Mouse (Mus musculus) hindbrain, embryonic 11.5 days (tissue): Measurements from ENCODE around the gene Clec16a. TPM values are rescaled to one million over a fixed set of nuclear protein-coding genes. Genes with fewer than 3 reads are reported as not detected.

ENCODE experiments used
- ATAC-seq: fragments of 200-750 bp; cut with Nextera tagmentation; 2 replicates; pipeline ENCODE4 v1.8.0; 2017; ENCODE audit warnings: mild to moderate bottlenecking, moderate TSS enrichment, moderate library complexity; ENCODE audit not compliant: low FRiP score
- DNase-seq: peaks from one replicate; pipeline ENCODE4 v3.0.0-alpha.2; 2015; ENCODE audit warnings: low spot score
- H3K27ac ChIP-seq: fragments of 300-500 bp; sonication (generic); 2 replicates; pipeline ENCODE4 v1.5.1; 2014; ENCODE audit warnings: mild to moderate bottlenecking, low read depth, low read length
- H3K27me3 ChIP-seq: fragments of 300-500 bp; sonication (generic); 2 replicates; pipeline ENCODE4 v1.6.1; 2014; ENCODE audit warnings: mild to moderate bottlenecking, low read length, moderate library complexity, mixed read lengths; ENCODE audit not compliant: control insufficient read depth, insufficient read depth
- H3K36me3 ChIP-seq: fragments of 300-500 bp; sonication (generic); 2 replicates; pipeline ENCODE4 v1.6.1; 2014; ENCODE audit warnings: mild to moderate bottlenecking, low read length, moderate library complexity, mixed read lengths; ENCODE audit not compliant: control insufficient read depth, insufficient read depth
- H3K4me1 ChIP-seq: fragments of 300-500 bp; sonication (generic); replicated peaks from 2 replicates; pipeline ENCODE4 v1.6.1; 2014; ENCODE audit warnings: low read length, mixed read lengths; ENCODE audit not compliant: control insufficient read depth, insufficient read depth
- H3K4me2 ChIP-seq: fragments of 300-500 bp; sonication (generic); replicated peaks from 2 replicates; pipeline ENCODE4 v1.6.1; 2014; ENCODE audit warnings: mild to moderate bottlenecking, low read depth, low read length
- H3K4me3 ChIP-seq: fragments of 300-500 bp; sonication (generic); 2 replicates; pipeline ENCODE4 v1.5.1; 2014; ENCODE audit warnings: low read depth, low read length
- H3K9ac ChIP-seq: fragments of 300-500 bp; sonication (generic); 2 replicates; pipeline ENCODE4 v1.6.1; 2014; ENCODE audit warnings: low read depth, low read length
- H3K9me3 ChIP-seq: fragments of 300-500 bp; sonication (generic); 2 replicates; pipeline ENCODE4 v1.6.1; 2016; ENCODE audit warnings: low read length; ENCODE audit not compliant: control insufficient read depth
- WGBS: fragments of 180-500 bp; shearing (Covaris S2); extraction: QIAGEN DNeasy Blood & Tissue Kit; methylation state at CpG from one replicate; pipeline ENCODE4 v1.1.7; 2014; 5-methylcytosine and 5-hydroxymethylcytosine counted together
- polyA plus RNA-seq: library from polyadenylated mRNA; unstranded; fragments of >200 nt; fragmentation: Nextera tagmentation; extraction: Ambion mirVana; gene quantifications from 2 replicates; pipeline ENCODE4 v1.2.1, GENCODE M21; 2014

The Clec16a gene
- polyA plus RNA-seq, 1 experiment from 2014 or later = 55.7 TPM

DNA sequence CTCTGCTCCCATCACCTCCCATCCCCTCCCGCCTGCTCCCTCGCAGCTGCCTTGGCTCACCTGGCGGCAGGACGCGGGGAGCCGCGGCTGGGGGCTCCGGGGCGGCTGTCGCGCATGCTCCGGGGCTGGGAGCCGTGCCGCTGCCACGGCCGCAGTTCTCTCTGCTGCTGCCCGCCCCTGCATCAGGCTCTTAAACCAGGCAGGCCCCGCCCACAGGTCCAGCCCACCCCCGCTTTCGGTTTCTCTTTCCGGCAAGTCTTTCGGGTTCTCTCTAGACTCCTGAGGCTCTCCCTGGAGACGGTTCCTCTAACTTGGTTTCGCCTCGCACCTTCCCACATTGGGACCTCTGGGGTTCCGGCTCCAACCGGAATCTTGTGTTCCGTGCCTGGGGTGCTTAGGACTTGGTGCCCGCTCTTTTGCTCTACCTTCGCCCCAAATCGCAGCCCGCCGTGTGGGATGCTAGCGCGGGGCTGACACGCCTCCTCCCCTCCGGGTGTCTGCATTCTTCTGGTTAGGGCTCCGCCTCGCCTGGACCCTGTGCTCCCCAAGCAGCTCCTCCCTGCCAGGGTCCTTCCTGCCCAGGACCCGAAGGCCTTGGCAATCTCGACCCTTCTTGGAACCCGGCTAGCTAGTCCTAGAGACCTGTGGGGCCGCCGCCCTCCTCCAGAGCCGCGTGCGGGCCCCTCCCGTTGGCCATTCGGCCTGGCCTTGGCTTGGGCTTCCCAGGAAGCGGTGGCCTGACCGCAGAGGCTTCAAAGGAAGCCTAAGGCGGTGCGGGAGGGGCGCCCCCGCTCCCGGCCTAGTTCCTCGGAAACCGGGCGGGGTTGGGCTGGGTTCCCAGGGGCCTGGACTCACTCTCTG is 240.5 kb downstream of the Clec16a start, which contains the start of gene Socs1:
Gene Socs1, minus strand, starts transcription at position 166 of the 861 bp plus-strand sequence.
- Histone ChIP-seq H3K4me3 (peak within 1 kb of the TSS; percentile 60), H3K9me3 (no peaks in the 10 kb centered on the region), H3K9ac (peak within 1 kb of the TSS; percentile 53), H3K27me3 (peaks cover 15% of the 10 kb centered on the region), H3K4me2 (peak within 1 kb of the TSS; percentile 71), H3K27ac (peak within 1 kb of the TSS; percentile 76), H3K4me1 (no peaks in the 10 kb centered on the region; the same call in 1 of the 2 replicates), H3K36me3 (no peaks in the 10 kb centered on the region)
- under 1% methylated on average over 56 of the region's 59 CpGs for WGBS
- DNase-seq (peak; percentile 88), ATAC-seq (peak; percentile 85)

- H3K4me1 ChIP-seq = no peaks in the 10 kb centered on the region; the same call in 1 of the 2 replicates
- no peaks in the 10 kb centered on the region for H3K9me3 ChIP-seq
- no peaks in the 10 kb centered on the region for H3K36me3 ChIP-seq
- DNase-seq (peak; percentile 90), ATAC-seq (peak; percentile 32)
- H3K27me3 ChIP-seq = peaks cover 15% of the 10 kb centered on the region
- peak overlapping the region; percentile 53; the same call in 1 of the 2 replicates for H3K9ac ChIP-seq
- no peak overlapping the region; the same call in 1 of the 2 replicates for H3K27ac ChIP-seq
- H3K4me2 ChIP-seq = peak overlapping the region; percentile 71
- 5% methylated on average over 9 of the region's 9 CpGs for WGBS
- peak overlapping the region; percentile 60 for H3K4me3 ChIP-seq
Observed at GRCm38 (mm10) chr16:10786288-10786687, 241.1 kb downstream of the Clec16a start.

- DNase-seq = no peak
- no peak overlapping the region for H3K27ac ChIP-seq
- ATAC-seq = no peak
- no peak overlapping the region for H3K4me2 ChIP-seq
- no peak overlapping the region for H3K9ac ChIP-seq
- peaks cover 15% of the 10 kb centered on the region for H3K27me3 ChIP-seq
- no peaks in the 10 kb centered on the region for H3K9me3 ChIP-seq
- WGBS = 65% methylated on average over 4 of the region's 4 CpGs
- no peaks in the 10 kb centered on the region; the same call in 1 of the 2 replicates for H3K4me1 ChIP-seq
- no peaks in the 10 kb centered on the region for H3K36me3 ChIP-seq
- H3K4me3 ChIP-seq = no peak overlapping the region
Observed at GRCm38 (mm10) chr16:10786782-10787547, 241.8 kb downstream of the Clec16a start.

DNA sequence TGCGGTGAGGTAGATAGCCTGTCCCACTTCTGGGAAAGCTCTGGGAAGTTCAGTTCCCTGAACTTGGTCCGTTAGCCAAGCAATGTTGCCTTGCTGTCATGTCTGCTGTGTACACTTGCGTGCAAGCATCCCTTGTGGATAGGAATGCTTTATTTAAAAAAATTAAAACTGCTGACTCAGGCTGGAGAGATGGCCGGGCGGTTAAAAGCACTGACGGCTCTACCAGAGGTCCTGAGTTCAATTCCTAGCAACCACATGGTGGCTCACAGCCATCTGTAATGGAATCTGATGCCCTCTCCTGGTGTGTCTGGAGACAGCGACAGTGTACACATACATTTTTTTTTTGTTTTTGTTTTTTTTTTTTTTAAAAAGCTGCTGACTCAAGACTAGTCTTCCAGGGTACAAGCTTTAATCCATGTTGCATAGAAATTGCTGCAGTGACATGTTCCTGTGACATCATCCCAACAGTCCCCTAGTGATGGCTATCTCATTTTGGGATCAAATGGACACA is 242.5 kb downstream of the Clec16a start:
- H3K4me3 ChIP-seq = no peak overlapping the region
- no peak overlapping the region for H3K9ac ChIP-seq
- DNase-seq = no peak
- no peak overlapping the region for H3K4me2 ChIP-seq
- no peak overlapping the region for H3K27ac ChIP-seq
- H3K36me3 ChIP-seq = no peaks in the 10 kb centered on the region
- peaks cover 15% of the 10 kb centered on the region for H3K27me3 ChIP-seq
- no peaks in the 10 kb centered on the region for H3K9me3 ChIP-seq
- WGBS = 82% methylated on average over 7 of the region's 7 CpGs
- no peak for ATAC-seq
- H3K4me1 ChIP-seq = no peaks in the 10 kb centered on the region; the same call in 1 of the 2 replicates

GRCm38 (mm10) chr16:10788271-10788670 is 243.1 kb downstream of the Clec16a start, which contains the start of gene Tnp2:
Gene Tnp2 (minus strand): TSS chr16:10788660.
- Histone ChIP-seq H3K9ac (no peak within 1 kb of the TSS), H3K9me3 (no peaks in the 10 kb centered on the region), H3K27me3 (peaks cover 13% of the 10 kb centered on the region), H3K4me1 (no peaks in the 10 kb centered on the region; the same call in 1 of the 2 replicates), H3K27ac (no peak within 1 kb of the TSS), H3K36me3 (no peaks in the 10 kb centered on the region), H3K4me3 (no peak within 1 kb of the TSS), H3K4me2 (no peak within 1 kb of the TSS)
- ATAC-seq (no peak), DNase-seq (no peak)
- WGBS = 53% methylated on average over 16 of the region's 16 CpGs

DNA sequence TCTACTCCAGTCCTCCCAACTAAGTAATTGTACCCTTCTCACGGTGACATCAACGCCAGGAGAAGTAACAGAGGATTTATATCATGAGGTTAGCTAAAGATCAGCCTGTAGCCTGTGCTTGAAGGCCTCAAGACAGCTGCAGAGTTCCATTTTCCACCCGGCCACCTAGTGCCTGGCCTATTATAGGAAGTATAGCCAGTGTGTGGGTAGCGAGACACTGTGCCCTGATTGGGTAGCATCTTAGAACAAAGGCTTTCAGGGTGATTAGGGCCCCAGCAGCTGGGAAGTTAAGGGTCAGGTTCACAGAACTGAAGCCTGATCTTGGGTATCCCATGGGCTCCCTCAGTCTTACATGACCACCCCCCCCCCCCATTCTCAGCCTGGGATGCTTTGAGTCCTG is 243.7 kb downstream of the Clec16a start:
- no peak overlapping the region for H3K4me3 ChIP-seq
- WGBS = 47% methylated on average over 4 of the region's 4 CpGs
- ATAC-seq (no peak), DNase-seq (no peak)
- H3K9ac ChIP-seq = no peak overlapping the region
- H3K36me3 ChIP-seq = no peaks in the 10 kb centered on the region
- H3K4me2 ChIP-seq = no peak overlapping the region
- H3K9me3 ChIP-seq = no peaks in the 10 kb centered on the region
- peaks cover 10% of the 10 kb centered on the region for H3K27me3 ChIP-seq
- H3K27ac ChIP-seq = no peak overlapping the region
- no peaks in the 10 kb centered on the region; the same call in 1 of the 2 replicates for H3K4me1 ChIP-seq

DNA sequence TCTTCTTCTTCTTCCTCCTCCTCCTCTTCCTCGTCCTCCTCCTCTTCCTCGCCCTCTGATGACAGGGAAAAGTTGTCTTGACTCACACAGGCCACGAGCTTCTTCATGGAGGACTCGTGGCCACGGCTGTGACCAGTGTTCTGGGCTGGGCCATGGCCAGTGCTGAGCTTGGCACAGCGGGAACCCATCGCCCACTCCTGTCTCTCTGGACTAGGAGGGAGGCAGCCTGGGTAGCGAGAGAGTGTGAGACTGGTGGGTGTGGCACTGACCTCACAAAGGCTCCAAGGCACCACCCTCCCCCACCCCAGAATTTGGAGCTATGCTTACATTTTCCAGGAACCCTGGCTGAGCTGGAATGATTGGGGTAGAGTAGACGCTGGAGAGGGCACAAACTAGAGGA is 245.6 kb downstream of the Clec16a start, which contains the start of gene Prm3:
Gene Prm3, minus strand, starts transcription at position 213 of the 400 bp plus-strand sequence.
- H3K27me3 ChIP-seq = no peaks in the 10 kb centered on the region
- no peak within 1 kb of the TSS for H3K4me3 ChIP-seq
- no peak within 1 kb of the TSS for H3K27ac ChIP-seq
- 73% methylated on average over 9 of the region's 9 CpGs for WGBS
- no peak within 1 kb of the TSS for H3K4me2 ChIP-seq
- DNase-seq = no peak
- ATAC-seq = no peak
- H3K9me3 ChIP-seq = no peaks in the 10 kb centered on the region
- H3K9ac ChIP-seq = no peak within 1 kb of the TSS
- no peaks in the 10 kb centered on the region; the same call in 1 of the 2 replicates for H3K4me1 ChIP-seq
- H3K36me3 ChIP-seq = no peaks in the 10 kb centered on the region
